Mouse (Mus musculus): ENCODE data around the gene Ccnb1.
A peak's percentile ranks its signal among the peaks of the same experiment; 100 is the strongest.
"Not testable (repeated sequence)": the region's sequence is repeated elsewhere in the genome, so short reads cannot be mapped to it uniquely, and the experiment has no call there.

Gene Ccnb1

GRCm38 (mm10) chr13:100786414-100786867 lies at the start of gene Ccnb1:
Gene Ccnb1 (minus strand): TSS chr13:100786570.
- DNase-seq (ENCODE audit: low spot score in 2 of 2) = peak; percentile 86 to 94

DNA sequence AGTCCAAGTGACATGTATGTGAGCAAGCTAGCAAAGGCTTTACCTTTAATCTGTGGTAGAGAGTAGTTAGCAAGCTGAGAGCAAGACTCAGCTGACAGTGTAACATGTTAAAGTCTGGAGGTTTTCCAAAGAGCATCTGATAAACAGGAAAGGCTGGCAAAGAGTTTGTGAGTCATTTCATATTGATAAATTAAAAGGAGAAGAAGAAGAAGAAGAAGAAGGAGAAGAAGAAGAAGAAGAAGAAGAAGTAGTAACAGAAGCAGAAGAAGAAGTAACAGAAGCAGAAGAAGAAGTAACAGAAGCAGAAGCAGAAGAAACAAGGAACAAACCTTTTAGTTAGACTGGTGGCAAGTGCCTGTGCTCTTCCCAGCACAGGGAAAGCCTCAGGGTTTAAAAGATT lies 48.4 kb upstream of the Ccnb1 start:
- DNase-seq (ENCODE audit: low spot score in 2 of 2) = no peak

DNA sequence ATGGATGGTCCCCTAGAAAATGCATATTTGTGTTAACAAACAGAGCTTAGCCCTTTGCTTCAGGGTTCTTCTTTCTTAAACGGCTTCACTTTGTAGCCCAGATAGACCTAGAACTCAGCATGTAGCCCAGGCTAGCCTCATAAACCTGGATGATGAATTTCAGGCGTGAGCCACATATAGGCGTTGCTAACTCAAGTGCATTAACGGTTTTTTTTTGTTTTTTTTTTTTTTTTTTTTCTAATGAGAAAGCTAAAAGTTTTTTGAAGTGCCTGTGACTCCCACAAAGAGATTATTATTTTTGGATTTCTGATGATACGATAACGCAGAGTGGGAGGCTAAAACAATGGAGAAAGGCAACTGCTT lies 47.3 kb upstream of the Ccnb1 start:
- DNase-seq (ENCODE audit: low spot score in 2 of 2) = no peak

DNA sequence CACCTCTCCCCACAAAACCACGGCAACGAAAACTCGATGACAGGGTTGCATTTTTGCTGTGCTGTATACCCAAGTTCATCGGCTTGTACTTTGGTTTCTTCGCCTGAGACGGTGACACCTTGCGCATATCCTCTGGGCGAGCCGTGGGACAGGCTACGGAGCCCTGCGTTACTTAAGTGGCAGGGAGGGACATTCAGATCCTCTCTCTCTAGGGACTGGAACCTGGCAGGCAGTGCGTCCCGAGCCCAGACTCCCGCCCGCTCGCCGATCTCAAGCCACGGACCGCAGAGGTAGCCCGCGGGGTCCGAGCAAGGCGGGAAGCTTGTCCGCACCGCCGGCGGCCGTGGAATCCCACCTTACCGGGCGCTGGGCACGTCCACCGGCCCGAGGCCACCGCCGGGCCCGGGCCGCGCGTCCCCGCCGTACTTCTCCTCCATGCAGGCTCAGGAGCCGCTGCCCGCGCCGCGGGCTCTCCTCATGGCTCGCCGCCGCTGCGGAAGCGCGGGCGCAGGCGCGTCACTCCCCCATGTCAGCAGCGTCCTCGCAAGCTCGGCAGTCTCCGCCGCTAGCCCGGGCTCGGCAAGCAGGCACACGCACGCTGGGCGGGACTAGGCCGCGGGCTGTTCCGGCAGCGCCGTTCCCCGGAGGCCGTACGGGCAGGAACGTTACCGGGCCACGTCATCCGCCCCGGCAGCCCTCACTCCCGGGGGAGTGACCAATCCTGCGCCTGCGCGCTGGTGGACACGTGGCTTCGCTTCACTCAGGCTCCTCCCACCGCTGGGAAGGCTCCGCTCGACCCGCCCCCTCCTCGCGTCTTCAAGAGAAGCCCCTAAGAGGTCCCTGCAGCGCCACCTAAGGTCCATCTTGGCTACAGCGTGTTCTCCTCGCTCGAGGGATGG lies 46.6 kb upstream of the Ccnb1 start, which contains the start of gene Slc30a5:
Slc30a5 (minus strand) TSS at position 687 of the 899 bp plus-strand sequence.
- peak; percentile 98 to 100 for DNase-seq (ENCODE audit: low spot score in 2 of 2)

DNA sequence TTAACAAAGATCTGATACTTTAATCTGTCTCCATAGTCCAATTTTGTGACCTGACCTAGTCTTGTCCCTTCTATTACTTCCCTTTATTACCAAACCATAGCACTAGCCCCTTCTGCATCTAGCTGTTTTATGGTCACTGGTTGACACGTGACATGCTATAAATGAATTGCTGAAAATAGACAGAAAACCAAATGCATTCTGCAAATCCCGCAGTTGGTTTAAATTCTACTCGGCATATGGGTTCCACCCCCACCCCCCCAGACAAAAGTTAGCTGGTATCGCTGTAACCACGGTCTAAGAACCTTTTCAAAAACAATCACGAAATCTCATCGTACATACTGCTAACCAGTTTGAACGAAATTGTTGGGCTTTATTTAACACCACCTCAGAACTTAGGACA lies 45.8 kb upstream of the Ccnb1 start:
- no peak for DNase-seq (ENCODE audit: low spot score in 2 of 2)

DNA sequence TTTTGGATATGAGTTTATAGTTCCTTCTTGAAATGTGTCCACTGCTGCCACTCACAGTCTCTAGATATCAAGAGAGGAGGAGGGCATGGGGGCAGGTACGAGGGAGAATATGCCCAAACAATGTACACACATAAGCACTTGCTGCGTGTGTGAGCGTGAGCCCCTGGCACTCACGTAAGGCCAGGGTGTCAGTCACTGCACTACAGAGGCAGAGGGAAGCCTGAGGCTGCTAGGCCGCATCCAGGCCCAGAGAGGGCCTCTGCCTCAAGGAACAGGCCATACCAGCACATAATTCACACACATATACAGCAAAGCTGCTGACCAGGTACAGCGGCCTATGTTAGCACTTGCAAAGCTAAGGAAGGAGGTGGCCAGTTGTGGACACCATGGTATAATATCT lies 44.8 kb upstream of the Ccnb1 start:
- no peak for DNase-seq (ENCODE audit: low spot score in 2 of 2)

- no peak for DNase-seq (ENCODE audit: low spot score in 2 of 2)
These were observed 39.4 kb upstream of the Ccnb1 start for GRCm38 (mm10) chr13:100825627-100826410.

- no peak for DNase-seq (ENCODE audit: low spot score in 2 of 2)
These were observed 38.5 kb upstream of the Ccnb1 start for GRCm38 (mm10) chr13:100824916-100825315.

DNA sequence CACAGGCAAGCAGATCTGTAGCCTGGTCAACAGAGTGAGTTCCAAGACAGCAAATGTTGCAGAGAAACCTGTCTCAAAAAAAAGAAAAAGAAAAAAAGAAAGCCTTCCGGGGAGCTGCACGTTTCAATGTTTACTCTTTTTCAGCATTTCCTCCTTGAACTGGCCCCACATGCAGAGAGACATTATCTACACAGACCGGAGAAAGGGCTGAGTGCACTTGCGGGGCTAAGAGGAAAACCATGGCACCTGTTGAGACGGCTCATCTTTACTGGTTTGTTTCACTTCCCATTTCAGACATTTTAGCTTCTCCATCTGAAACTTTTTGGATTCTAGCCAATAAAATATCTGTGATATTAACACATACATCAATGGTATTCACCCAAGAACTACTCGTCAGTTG lies 37.9 kb upstream of the Ccnb1 start:
- DNase-seq (ENCODE audit: low spot score in 2 of 2) = peak in 1 of 2 experiments; percentile 50

DNA sequence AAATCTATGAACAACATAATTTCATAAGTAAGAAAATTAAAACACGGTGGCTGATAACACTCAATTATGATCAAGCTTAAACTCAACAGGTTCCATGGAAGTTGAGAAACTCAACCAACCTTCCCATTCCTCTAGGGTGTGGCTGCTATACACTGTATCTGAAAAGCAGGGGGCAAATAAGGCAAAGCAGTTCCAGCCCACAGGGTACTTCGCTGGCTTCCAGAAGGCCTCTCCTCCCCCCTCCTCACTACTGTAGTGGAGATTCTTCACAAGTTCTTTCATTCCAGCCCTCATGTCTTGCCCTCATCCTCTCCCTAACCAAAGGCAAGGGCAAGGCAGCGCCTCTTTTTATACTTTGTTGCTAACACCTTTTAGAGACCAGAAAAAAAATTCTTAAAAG lies 37.5 kb upstream of the Ccnb1 start:
- DNase-seq (ENCODE audit: low spot score in 2 of 2) = no peak

GRCm38 (mm10) chr13:100814451-100814850 lies 28.1 kb upstream of the Ccnb1 start:
- no peak for DNase-seq (ENCODE audit: low spot score in 2 of 2)

DNA sequence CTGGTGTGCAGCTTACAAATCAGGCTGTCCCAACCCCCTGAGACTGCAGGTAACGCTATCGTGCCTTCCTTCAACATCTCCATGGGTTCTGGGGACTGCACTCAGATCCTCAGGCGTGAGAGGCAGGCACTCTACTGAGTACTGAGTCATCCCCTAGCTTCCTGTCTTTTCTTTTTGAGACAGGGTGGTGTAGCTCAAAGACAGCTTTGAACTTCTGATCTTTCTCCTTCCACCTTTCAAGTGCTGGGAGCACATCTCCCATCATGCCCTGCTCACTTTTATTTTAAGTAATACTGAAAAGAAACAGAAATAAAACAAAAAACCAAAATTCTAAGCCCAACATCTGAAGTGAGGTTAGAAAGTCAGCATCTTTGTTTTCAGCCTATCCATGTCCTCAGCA lies 19.4 kb upstream of the Ccnb1 start:
- DNase-seq (ENCODE audit: low spot score in 2 of 2) = no peak

- DNase-seq (ENCODE audit: low spot score in 2 of 2) = no peak
These were observed 10.8 kb upstream of the Ccnb1 start for GRCm38 (mm10) chr13:100797171-100797570.

GRCm38 (mm10) chr13:100789083-100789482 lies 2.7 kb upstream of the Ccnb1 start:
- no peak for DNase-seq (ENCODE audit: low spot score in 2 of 2)

DNA sequence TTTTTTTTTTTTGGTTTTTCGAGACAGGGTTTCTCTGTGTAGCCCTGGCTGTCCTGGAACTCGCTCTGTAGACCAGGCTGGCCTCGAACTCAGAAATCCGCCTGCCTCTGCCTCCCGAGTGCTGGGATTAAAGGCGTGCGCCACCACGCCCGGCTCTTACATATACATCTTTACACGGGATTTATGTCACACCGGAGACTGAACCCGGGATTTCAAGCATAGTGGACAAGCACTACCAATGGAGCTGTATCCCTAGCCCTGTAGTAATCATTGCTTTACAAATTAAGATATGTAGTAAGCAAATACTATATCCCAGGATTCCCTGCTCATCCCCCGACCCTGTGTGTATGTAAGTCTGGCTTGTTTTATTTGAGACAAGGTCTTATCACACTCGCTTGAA lies 1.7 kb upstream of the Ccnb1 start:
- DNase-seq (ENCODE audit: low spot score in 2 of 2) = not testable (repeated sequence)

DNA sequence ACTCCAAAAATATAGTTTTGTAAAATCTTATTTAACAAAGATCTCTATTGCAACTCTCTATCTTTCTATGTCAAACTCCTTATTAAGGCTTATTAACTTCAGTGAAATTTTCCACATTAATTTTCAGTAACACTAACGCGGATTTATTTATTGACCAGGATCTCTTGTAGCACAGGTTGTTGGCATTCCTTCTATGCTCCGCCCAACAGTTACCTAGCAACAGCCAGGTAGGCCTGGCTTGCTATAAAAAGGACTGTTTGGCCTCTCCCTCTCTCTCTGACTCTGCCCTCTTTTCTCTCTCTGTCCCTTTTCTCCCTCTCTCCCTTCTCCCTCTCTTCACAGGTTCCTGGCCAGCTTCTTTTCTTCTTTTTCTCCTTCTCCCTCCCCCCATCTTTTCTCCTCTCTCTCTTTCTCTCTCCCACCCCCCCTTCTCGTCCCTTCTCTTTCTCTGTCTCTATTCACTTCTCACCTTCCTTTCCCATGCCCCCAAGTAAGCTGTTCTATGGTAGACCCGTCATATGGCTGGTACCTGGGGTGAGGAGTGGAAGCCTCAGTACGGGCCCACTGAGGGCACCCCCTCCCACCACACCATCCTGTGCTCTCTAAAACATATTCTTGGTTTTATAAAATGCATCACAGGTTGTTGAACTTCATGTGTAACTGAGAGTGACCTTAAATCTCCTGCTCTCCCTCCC lies 1.1 kb upstream of the Ccnb1 start:
- no peak for DNase-seq (ENCODE audit: low spot score in 2 of 2)

DNA sequence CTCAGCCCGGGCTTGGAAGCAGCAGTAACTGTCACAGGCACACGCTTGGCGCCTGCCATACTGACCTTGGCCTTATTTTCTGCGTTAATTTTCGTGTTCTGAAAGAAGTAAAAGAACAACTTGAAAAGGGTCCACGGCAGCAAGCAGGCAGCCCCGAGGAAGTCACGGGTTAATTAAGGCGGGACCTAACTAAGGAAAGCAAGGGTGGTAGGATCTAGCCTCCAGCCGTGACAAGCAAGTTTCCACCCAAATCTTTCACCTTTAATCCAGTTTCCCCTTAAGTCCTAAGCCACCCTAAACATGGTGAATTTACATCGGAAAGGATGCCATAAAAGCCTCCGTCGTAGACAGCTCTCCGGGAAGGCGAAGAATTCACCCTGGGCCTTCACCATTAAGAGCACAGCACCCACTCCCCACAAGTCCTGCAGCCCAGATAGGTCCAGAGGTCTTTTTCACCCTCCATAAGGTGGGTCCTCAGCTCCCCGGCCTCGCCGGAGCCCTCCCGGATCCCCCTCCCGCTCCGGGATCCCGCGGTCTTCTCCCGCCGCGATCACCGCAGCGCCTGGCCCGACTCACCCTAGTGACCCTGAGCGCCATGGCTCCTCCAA lies 460 bp downstream of the Ccnb1 start:
- peak; percentile 40 to 48 for DNase-seq (ENCODE audit: low spot score in 2 of 2)

- peak in 1 of 2 experiments; percentile 42 for DNase-seq (ENCODE audit: low spot score in 2 of 2)
These were observed 8.9 kb downstream of the Ccnb1 start for GRCm38 (mm10) chr13:100777491-100777890.

DNA sequence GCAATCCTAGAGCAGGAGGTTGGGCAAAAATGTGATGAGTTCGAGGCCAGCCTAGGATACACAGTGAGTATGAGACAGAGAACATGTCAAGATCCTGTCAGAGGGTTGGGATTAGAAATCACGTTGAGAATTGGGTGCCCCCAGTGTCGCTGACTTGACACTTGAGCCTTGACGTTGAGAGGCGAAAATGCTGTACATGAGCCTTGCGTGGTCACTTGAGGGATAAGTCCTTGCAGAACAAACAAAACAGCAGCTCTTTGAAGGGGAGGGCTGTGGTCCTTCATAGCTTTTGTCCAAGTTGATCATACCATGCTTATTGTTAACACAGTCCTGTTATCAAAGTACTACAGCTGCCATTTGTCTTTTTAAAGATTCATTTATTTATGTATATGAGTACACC lies 9.7 kb downstream of the Ccnb1 start:
- DNase-seq (ENCODE audit: low spot score in 2 of 2) = no peak

DNA sequence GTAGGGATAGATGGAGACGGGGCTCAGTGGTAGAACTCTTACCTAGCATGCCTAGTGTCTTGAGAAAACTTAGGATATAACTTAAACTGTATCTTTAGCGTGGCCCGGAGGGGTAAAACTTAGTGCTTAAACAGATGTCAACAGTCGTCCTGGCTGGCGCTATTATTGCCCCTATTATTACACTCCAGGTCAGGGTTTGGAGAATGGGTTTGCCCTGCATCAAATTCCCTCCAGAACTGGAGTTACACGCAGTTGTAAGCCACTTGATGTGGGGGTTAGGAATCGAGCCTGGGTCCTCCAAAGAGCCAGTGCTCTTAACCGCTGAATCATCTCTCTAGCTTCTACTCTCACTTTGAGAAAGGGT lies 10.3 kb downstream of the Ccnb1 start:
- no peak for DNase-seq (ENCODE audit: low spot score in 2 of 2)

DNA sequence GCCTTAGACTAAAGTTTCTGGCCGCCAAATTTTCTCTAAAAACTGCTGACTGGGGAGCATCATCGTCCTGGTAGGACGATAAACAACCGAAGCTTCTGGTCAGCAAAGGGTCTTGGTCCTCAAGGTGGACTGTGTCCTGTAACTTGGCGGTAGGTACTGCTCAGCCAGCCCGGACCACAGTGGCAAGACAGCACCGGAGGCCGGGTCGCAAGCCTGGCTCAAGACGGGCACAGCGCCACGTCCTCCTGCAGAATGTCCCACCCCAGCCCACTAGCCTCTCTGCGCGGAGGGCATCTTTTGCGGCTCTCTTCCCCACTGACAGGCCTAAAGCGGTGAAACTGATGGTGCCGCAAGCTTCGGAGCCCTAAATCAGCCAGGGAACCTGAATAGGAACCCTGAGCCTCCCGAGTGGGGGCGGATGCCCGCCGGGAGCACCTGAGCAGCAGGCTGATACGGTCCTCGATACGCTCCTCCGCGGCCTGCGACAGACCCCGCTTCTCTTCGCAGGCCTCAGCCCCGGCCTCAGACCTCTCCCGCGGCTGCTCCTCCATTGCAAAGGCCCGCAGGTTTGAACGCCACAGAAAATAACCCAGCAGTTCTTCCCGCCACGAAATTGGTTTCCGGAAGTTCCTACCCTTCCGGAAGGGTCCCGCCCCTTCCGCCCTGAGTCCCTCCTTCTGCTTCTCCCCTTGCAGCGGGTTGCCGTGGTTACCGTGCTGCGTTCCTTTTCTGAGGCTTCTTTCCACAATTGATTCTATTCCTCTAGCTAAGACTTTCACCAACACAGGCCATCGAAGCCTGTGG lies 10.9 kb downstream of the Ccnb1 start, which contains the start of gene Cenph:
Cenph (minus strand) TSS at position 648 of the 804 bp plus-strand sequence.
- DNase-seq (ENCODE audit: low spot score in 2 of 2) = peak; percentile 74 to 92

Data from spleen, postnatal 10 days (tissue).